Mouse (Mus musculus): ENCODE data around the gene Galntl6.

DNA sequence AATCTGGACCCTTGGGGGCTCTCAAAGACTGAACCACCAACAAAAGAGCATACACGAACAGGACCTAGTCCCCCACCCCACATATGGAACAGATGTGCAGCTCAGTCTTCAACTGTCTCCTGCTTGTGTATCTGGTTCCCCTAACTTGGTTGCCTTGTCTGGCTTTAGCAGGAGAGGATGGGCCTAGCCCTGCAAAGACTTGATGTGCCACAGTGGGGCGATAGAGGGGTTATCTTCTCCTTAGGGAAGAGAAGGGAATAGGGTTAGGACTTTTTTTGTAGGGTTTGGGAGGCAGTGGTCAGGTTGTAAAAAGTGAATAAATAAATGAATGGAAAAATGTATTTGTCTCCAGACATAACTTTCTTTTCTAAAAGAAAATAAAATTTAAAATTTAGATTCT lies 678.2 kb downstream of the Galntl6 start:
- no peak for TF ChIP-seq CTCF (IDR thresholded peaks at IDR 0.05; ENCODE audit: low read depth)
- no peak for TF ChIP-seq EP300 (IDR thresholded peaks at IDR 0.05; ENCODE audit: low read depth)
